11 mouse cellular contexts compared by ENCODE assay signal in genomic region chr10:81641566-81641965, GRCm38 (mm10). TPM values are rescaled to one million over a fixed set of nuclear protein-coding genes. Genes with fewer than 3 reads are reported as not detected.
DNase-seq lines count a peak whose midpoint lies in the region; ATAC-seq lines count a peak whose summit lies in the region.
"Had no signal": no experiment of that assay in that cellular context is flagged by ENCODE, and none has a peak within 500 bp of the region (broad histone marks: within the 10 kb centered on the region; RNA-seq: fewer than 3 reads in every experiment).

No protein-coding gene starts in this region.

- no peaks in the 10 kb centered on the region for H3K9me3 ChIP-seq in heart, embryonic 12.5 days (replicated peaks)
- no peaks in the 10 kb centered on the region for H3K9me3 ChIP-seq in liver, embryonic 13.5 days (replicated peaks)
- H3K9me3 ChIP-seq in liver, embryonic 11.5 days (ENCODE audit: control insufficient read depth, low read length): no peaks in the 10 kb centered on the region
- H3K9me3 ChIP-seq in midbrain, embryonic 12.5 days: no peaks in the 10 kb centered on the region
- H3K9me3 ChIP-seq: kidney, embryonic 15.5 days had no signal

- peak; percentile 1 for DNase-seq in CD4-positive, CD25-positive, alpha-beta regulatory T cell, adult 2 months (ENCODE audit: low read depth, low spot score)
- no peak for DNase-seq in heart, adult 18-20 months
- no peak for DNase-seq in liver, embryonic 13.5 days
- DNase-seq in liver, embryonic 11.5 days (ENCODE audit: low spot score): no peak
- DNase-seq in c-Kit-positive CD71-positive TER-119-positive erythroid progenitor cells, embryonic 14.5 days (ENCODE audit: low spot score): no peak
- DNase-seq: liver had no signal

- H3K27me3 ChIP-seq in heart, embryonic 12.5 days (replicated peaks): no peaks in the 10 kb centered on the region
- peaks cover 8% of the 10 kb centered on the region; the same call in 1 of the 2 replicates for H3K27me3 ChIP-seq in liver, embryonic 13.5 days
- H3K27me3 ChIP-seq in liver, embryonic 11.5 days (replicated peaks; ENCODE audit: control insufficient read depth, insufficient read depth, low read length): no peaks in the 10 kb centered on the region
- peaks cover 6% of the 10 kb centered on the region for H3K27me3 ChIP-seq in midbrain, embryonic 12.5 days
- H3K27me3 ChIP-seq: kidney, embryonic 15.5 days had no signal

- H3K27ac ChIP-seq in heart, embryonic 12.5 days (ENCODE audit: poor library complexity, severe bottlenecking): no peak overlapping the region
- no peak overlapping the region for H3K27ac ChIP-seq in liver, embryonic 13.5 days
- H3K27ac ChIP-seq in liver, embryonic 11.5 days (ENCODE audit: low read depth, low read length): no peak overlapping the region
- no peak overlapping the region for H3K27ac ChIP-seq in midbrain, embryonic 12.5 days (replicated peaks)
- H3K27ac ChIP-seq: kidney, embryonic 15.5 days had no signal

- H3K4me2 ChIP-seq in heart, embryonic 12.5 days: no peak overlapping the region; the same call in 1 of the 2 replicates
- 0 out of 2 replicates have a peak overlapping the region, but pooled peaks have one; percentile 97 for H3K4me2 ChIP-seq in liver, embryonic 13.5 days
- H3K4me2 ChIP-seq in liver, embryonic 11.5 days: no peak overlapping the region
- no peak overlapping the region for H3K4me2 ChIP-seq in midbrain, embryonic 12.5 days (replicated peaks)

- no peak overlapping the region for H3K4me3 ChIP-seq in heart, embryonic 12.5 days
- no peak overlapping the region for H3K4me3 ChIP-seq in liver, embryonic 13.5 days (replicated peaks)
- H3K4me3 ChIP-seq in liver, embryonic 11.5 days (ENCODE audit: low read depth, low read length): no peak overlapping the region
- H3K4me3 ChIP-seq in midbrain, embryonic 12.5 days: no peak overlapping the region

- 87% methylated on average over 2 of the region's 2 CpGs for WGBS in heart, embryonic 12.5 days
- WGBS in liver, embryonic 13.5 days (ENCODE audit: insufficient replicate concordance): 73% methylated on average over 2 of the region's 2 CpGs
- WGBS in liver, embryonic 11.5 days: 84% methylated on average over 2 of the region's 2 CpGs
- WGBS in midbrain, embryonic 12.5 days: 90% methylated on average over 2 of the region's 2 CpGs

- H3K4me1 ChIP-seq in heart, embryonic 12.5 days (replicated peaks): peaks cover 28% of the 10 kb centered on the region
- peaks cover 32% of the 10 kb centered on the region for H3K4me1 ChIP-seq in liver, embryonic 13.5 days (replicated peaks)
- H3K4me1 ChIP-seq in liver, embryonic 11.5 days (replicated peaks; ENCODE audit: control insufficient read depth, insufficient read depth, low read length): peaks cover 11% of the 10 kb centered on the region
- H3K4me1 ChIP-seq in midbrain, embryonic 12.5 days: peaks cover 24% of the 10 kb centered on the region

- H3K9ac ChIP-seq in heart, embryonic 12.5 days: 0 out of 2 replicates have a peak overlapping the region, but pooled peaks have one; percentile 89
- H3K9ac ChIP-seq in liver, embryonic 13.5 days: no peak overlapping the region
- H3K9ac ChIP-seq in liver, embryonic 11.5 days (ENCODE audit: low read depth, low read length): no peak overlapping the region
- 0 out of 2 replicates have a peak overlapping the region, but pooled peaks have one; percentile 2 for H3K9ac ChIP-seq in midbrain, embryonic 12.5 days (replicated peaks)

- ATAC-seq in CD4-positive, CD25-positive, alpha-beta regulatory T cell, adult 4 months: no peak
- no peak for ATAC-seq in heart, embryonic 12.5 days (ENCODE audit: insufficient number of reproducible peaks, low FRiP score)
- no peak for ATAC-seq in liver, embryonic 13.5 days (ENCODE audit: low read depth)
- ATAC-seq in liver, embryonic 11.5 days (replicated peaks; ENCODE audit: low FRiP score): no peak
- no peak for ATAC-seq in midbrain, embryonic 12.5 days (ENCODE audit: low FRiP score, low read depth)
- ATAC-seq: activated CD4-positive, CD25-positive, alpha-beta regulatory T cell, adult 4 months had no signal

- no peaks in the 10 kb centered on the region for H3K36me3 ChIP-seq in heart, embryonic 12.5 days
- no peaks in the 10 kb centered on the region for H3K36me3 ChIP-seq in liver, embryonic 13.5 days
- no peaks in the 10 kb centered on the region for H3K36me3 ChIP-seq in liver, embryonic 11.5 days (ENCODE audit: control insufficient read depth, insufficient read depth, low read length)
- no peaks in the 10 kb centered on the region for H3K36me3 ChIP-seq in midbrain, embryonic 12.5 days
- H3K36me3 ChIP-seq: kidney, embryonic 15.5 days had no signal

RNA-seq across cellular contexts. Expression of gene Gm10778, which starts 7.3 kb away (rescaled TPM):
- 1 to 10 TPM; 7.1 to 7.5 TPM for polyA plus RNA-seq in CD4-positive, CD25-positive, alpha-beta regulatory T cell, adult 4 months (2017; shearing (Covaris generic))
- 3.3 and 3.5 TPM in 2 replicates for polyA plus RNA-seq in heart, embryonic 12.5 days (2016; fragmentation: Nextera tagmentation; extraction: Ambion mirVana)
- total RNA-seq in heart, adult 18-20 months (2021): 1 to 10 TPM; 1.9 to 2.0 TPM
- 1.7 and 2.6 TPM in 2 replicates for polyA plus RNA-seq in liver, embryonic 13.5 days (2015; fragmentation: Nextera tagmentation; extraction: Ambion mirVana)
- polyA plus RNA-seq in liver, embryonic 11.5 days (2014; fragmentation: Nextera tagmentation; extraction: Ambion mirVana): 3.3 and 3.9 TPM in 2 replicates
- 4.8 and 5.1 TPM in 2 replicates for polyA plus RNA-seq in midbrain, embryonic 12.5 days (2016; fragmentation: Nextera tagmentation; extraction: Ambion mirVana)

RNA-seq across cellular contexts. Expression of gene Ankrd24, which starts 13.2 kb away (rescaled TPM):
- 1 to 10 TPM; 1.2 to 3.8 TPM for polyA plus RNA-seq in CD4-positive, CD25-positive, alpha-beta regulatory T cell, adult 4 months (2017; shearing (Covaris generic))
- polyA plus RNA-seq in heart, embryonic 12.5 days (2016; fragmentation: Nextera tagmentation; extraction: Ambion mirVana): 9.6 and 12.1 TPM in 2 replicates
- total RNA-seq in heart, adult 18-20 months (2021): 10 to 100 TPM in 1 of 2 experiments, 1 to 10 TPM in 1; 7.5 to 10.3 TPM
- polyA plus RNA-seq in liver, embryonic 13.5 days (2015; fragmentation: Nextera tagmentation; extraction: Ambion mirVana): 1.9 and 2.2 TPM in 2 replicates
- polyA plus RNA-seq in liver, embryonic 11.5 days (2014; fragmentation: Nextera tagmentation; extraction: Ambion mirVana): 3.6 and 4.6 TPM in 2 replicates
- 6.3 and 7.4 TPM in 2 replicates for polyA plus RNA-seq in midbrain, embryonic 12.5 days (2016; fragmentation: Nextera tagmentation; extraction: Ambion mirVana)

RNA-seq across cellular contexts. Expression of gene Sirt6, which starts 14.0 kb away (rescaled TPM):
- 10 to 100 TPM; 24.1 to 26.8 TPM for polyA plus RNA-seq in CD4-positive, CD25-positive, alpha-beta regulatory T cell, adult 4 months (2017; shearing (Covaris generic))
- polyA plus RNA-seq in heart, embryonic 12.5 days (2016; fragmentation: Nextera tagmentation; extraction: Ambion mirVana): 25.4 and 25.6 TPM in 2 replicates
- 1 to 10 TPM; 5.6 to 6.3 TPM for total RNA-seq in heart, adult 18-20 months (2021)
- 10.7 and 10.9 TPM in 2 replicates for polyA plus RNA-seq in liver, embryonic 13.5 days (2015; fragmentation: Nextera tagmentation; extraction: Ambion mirVana)
- 22.8 and 22.9 TPM in 2 replicates for polyA plus RNA-seq in liver, embryonic 11.5 days (2014; fragmentation: Nextera tagmentation; extraction: Ambion mirVana)
- polyA plus RNA-seq in midbrain, embryonic 12.5 days (2016; fragmentation: Nextera tagmentation; extraction: Ambion mirVana): 52.8 and 54.1 TPM in 2 replicates

RNA-seq across cellular contexts. Expression of gene BC025920, which starts 35.5 kb away (rescaled TPM):
- 1 to 10 TPM; 3.6 to 3.8 TPM for polyA plus RNA-seq in CD4-positive, CD25-positive, alpha-beta regulatory T cell, adult 4 months (2017; shearing (Covaris generic))
- 0.50 and 0.72 TPM in 2 replicates for polyA plus RNA-seq in heart, embryonic 12.5 days (2016; fragmentation: Nextera tagmentation; extraction: Ambion mirVana)
- 1 to 10 TPM; 2.6 TPM for total RNA-seq in heart, adult 18-20 months (2021)
- 0.50 and 0.56 TPM in 2 replicates for polyA plus RNA-seq in liver, embryonic 13.5 days (2015; fragmentation: Nextera tagmentation; extraction: Ambion mirVana)
- polyA plus RNA-seq in liver, embryonic 11.5 days (2014; fragmentation: Nextera tagmentation; extraction: Ambion mirVana): 0.81 and 1.1 TPM in 2 replicates
- polyA plus RNA-seq in midbrain, embryonic 12.5 days (2016; fragmentation: Nextera tagmentation; extraction: Ambion mirVana): 2.5 and 2.6 TPM in 2 replicates

RNA-seq across cellular contexts. Expression of gene Tle6, which starts 40.7 kb away (rescaled TPM):
- 1 to 10 TPM in 1 of 2 experiments, not detected in 1; 2.8 TPM for polyA plus RNA-seq in CD4-positive, CD25-positive, alpha-beta regulatory T cell, adult 4 months (2017; shearing (Covaris generic))
- polyA plus RNA-seq in heart, embryonic 12.5 days (2016; fragmentation: Nextera tagmentation; extraction: Ambion mirVana): 27.2 and 27.4 TPM in 2 replicates
- 10 to 100 TPM in 1 of 2 experiments, 1 to 10 TPM in 1; 7.9 to 11.1 TPM for total RNA-seq in heart, adult 18-20 months (2021)
- polyA plus RNA-seq in liver, embryonic 13.5 days (2015; fragmentation: Nextera tagmentation; extraction: Ambion mirVana): 7.3 and 7.6 TPM in 2 replicates
- polyA plus RNA-seq in liver, embryonic 11.5 days (2014; fragmentation: Nextera tagmentation; extraction: Ambion mirVana): 13.2 and 16.7 TPM in 2 replicates
- 2.9 and 5.1 TPM in 2 replicates for polyA plus RNA-seq in midbrain, embryonic 12.5 days (2016; fragmentation: Nextera tagmentation; extraction: Ambion mirVana)

Comparison
In these comparisons a context has a peak if more than half of its experiments do, and no peak if none do; other contexts are left out.
1. H3K9ac ChIP-seq: peak in heart, embryonic 12.5 days (single experiment) and midbrain, embryonic 12.5 days (single experiment); none in liver, embryonic 13.5 days (single experiment) and liver, embryonic 11.5 days (single experiment).